Mouse (Mus musculus) lung, embryonic 15.5 days (tissue): Measurements from ENCODE around the gene Arfgef2. TPM values are rescaled to one million over a fixed set of nuclear protein-coding genes. Genes with fewer than 3 reads are reported as not detected.

Experiments used
- ATAC-seq: fragments of 200-750 bp; cut with Nextera tagmentation; 2 replicates; pipeline ENCODE4 v1.8.0; 2017; ENCODE audit warnings: moderate number of reproducible peaks, borderline replicate concordance; ENCODE audit not compliant: low FRiP score, low TSS enrichment; ENCODE audit errors: extremely low read depth
- H3K27ac ChIP-seq: fragments of 300-500 bp; sonication (generic); 2 replicates; pipeline ENCODE4 v1.5.1; 2015; ENCODE audit warnings: moderate library complexity, mild to moderate bottlenecking, inconsistent platforms
- H3K27me3 ChIP-seq: fragments of 300-500 bp; sonication (generic); 2 replicates; pipeline ENCODE4 v1.6.1; 2015; ENCODE audit warnings: inconsistent platforms
- H3K36me3 ChIP-seq: fragments of 300-500 bp; sonication (generic); 2 replicates; pipeline ENCODE4 v1.6.1; 2015; ENCODE audit warnings: inconsistent platforms
- H3K4me1 ChIP-seq: fragments of 300-500 bp; sonication (generic); 2 replicates; pipeline ENCODE4 v1.6.1; 2015; ENCODE audit warnings: inconsistent platforms
- H3K4me2 ChIP-seq: fragments of 300-500 bp; sonication (generic); 2 replicates; pipeline ENCODE4 v1.6.1; 2015; ENCODE audit warnings: inconsistent platforms, mild to moderate bottlenecking, moderate library complexity
- H3K4me3 ChIP-seq: fragments of 300-500 bp; sonication (generic); 2 replicates; pipeline ENCODE4 v1.5.1; 2015; ENCODE audit warnings: mild to moderate bottlenecking, inconsistent platforms
- H3K9ac ChIP-seq: fragments of 300-500 bp; sonication (generic); 2 replicates; pipeline ENCODE4 v1.6.1; 2015; ENCODE audit warnings: inconsistent platforms
- H3K9me3 ChIP-seq: fragments of 300-500 bp; sonication (generic); 2 replicates; pipeline ENCODE4 v1.6.1; 2016; ENCODE audit warnings: inconsistent platforms
- WGBS: fragments of 180-500 bp; shearing (Covaris S2); methylation state at CpG from one replicate; pipeline ENCODE4 v1.1.7; 2015; 5-methylcytosine and 5-hydroxymethylcytosine counted together
- polyA plus RNA-seq: library from polyadenylated mRNA; unstranded; fragments of >200 nt; fragmentation: Nextera tagmentation; extraction: Ambion mirVana; gene quantifications from 2 replicates; pipeline ENCODE4 v1.2.1, GENCODE M21; 2015

The Arfgef2 gene
- polyA plus RNA-seq, 1 experiment from 2014 or later, result 5.0 TPM

DNA sequence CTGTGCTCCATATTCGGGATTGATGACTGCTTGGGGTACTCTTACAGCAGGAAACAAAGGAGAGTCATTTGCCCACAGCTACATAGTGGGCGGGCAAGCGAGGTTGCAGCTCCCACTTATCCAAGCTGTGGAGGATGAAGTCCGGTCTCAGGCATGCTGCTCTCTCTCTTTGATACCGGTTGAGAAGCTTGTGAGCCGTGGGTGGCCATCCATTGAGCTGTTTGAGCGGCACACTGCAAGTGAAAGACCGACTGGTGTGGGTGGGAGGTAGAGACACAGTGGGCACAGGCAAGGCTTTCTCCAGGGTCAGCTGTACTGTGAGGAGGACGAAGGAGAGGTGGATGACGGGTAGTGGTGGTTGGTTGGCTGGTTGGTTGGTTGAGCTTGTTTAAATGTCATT is 5.4 kb downstream of the Arfgef2 start:
- 80% methylated on average over 10 of the region's 10 CpGs for WGBS
- peaks cover 17% of the 10 kb centered on the region; the same call in 1 of the 2 replicates for H3K4me1 ChIP-seq
- no peak overlapping the region for H3K4me3 ChIP-seq
- no peaks in the 10 kb centered on the region for H3K27me3 ChIP-seq
- no peak overlapping the region for H3K9ac ChIP-seq
- H3K36me3 ChIP-seq, result no peaks in the 10 kb centered on the region
- H3K9me3 ChIP-seq, result no peaks in the 10 kb centered on the region
- no peak for ATAC-seq
- H3K27ac ChIP-seq, result no peak overlapping the region
- no peak overlapping the region for H3K4me2 ChIP-seq

- ATAC-seq, result no peak
- 79% methylated on average over 9 of the region's 9 CpGs for WGBS
- Histone ChIP-seq H3K4me3 (no peak overlapping the region), H3K36me3 (0 out of 2 replicates have a peak, but pooled peaks cover 3% of the 10 kb centered on the region), H3K4me1 (0 out of 2 replicates have a peak, but pooled peaks cover 9% of the 10 kb centered on the region), H3K27me3 (no peaks in the 10 kb centered on the region), H3K9ac (no peak overlapping the region), H3K27ac (no peak overlapping the region), H3K9me3 (no peaks in the 10 kb centered on the region), H3K4me2 (no peak overlapping the region)
Measured at GRCm38 (mm10) chr2:166818463-166819143, 13.2 kb downstream of the Arfgef2 start.

DNA sequence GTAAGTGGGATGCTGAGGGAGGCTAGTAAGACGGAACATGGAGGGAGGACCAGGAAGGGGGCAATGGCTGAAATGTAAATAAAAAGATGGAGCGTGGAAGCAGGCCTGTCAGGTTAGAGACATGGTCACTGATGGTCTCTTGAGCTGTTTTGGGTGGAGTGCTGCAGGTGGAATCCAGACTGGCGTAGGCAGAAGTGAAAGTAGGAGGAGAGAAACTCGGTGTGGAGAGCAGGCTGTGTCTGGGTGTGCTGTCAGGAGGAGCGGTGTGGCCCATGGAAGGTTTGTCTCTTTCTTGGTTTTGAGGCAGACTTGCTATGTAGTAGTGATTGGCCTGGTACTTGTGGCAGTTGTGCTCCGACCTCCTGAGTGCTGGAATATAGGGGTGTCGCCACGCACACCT is 14.5 kb downstream of the Arfgef2 start:
- Histone ChIP-seq H3K9me3 (no peaks in the 10 kb centered on the region), H3K27ac (no peak overlapping the region), H3K36me3 (0 out of 2 replicates have a peak, but pooled peaks cover 3% of the 10 kb centered on the region), H3K4me2 (no peak overlapping the region), H3K4me1 (0 out of 2 replicates have a peak, but pooled peaks cover 9% of the 10 kb centered on the region), H3K4me3 (no peak overlapping the region), H3K9ac (no peak overlapping the region), H3K27me3 (no peaks in the 10 kb centered on the region)
- WGBS, result 66% methylated on average over 8 of the region's 8 CpGs
- ATAC-seq, result no peak

DNA sequence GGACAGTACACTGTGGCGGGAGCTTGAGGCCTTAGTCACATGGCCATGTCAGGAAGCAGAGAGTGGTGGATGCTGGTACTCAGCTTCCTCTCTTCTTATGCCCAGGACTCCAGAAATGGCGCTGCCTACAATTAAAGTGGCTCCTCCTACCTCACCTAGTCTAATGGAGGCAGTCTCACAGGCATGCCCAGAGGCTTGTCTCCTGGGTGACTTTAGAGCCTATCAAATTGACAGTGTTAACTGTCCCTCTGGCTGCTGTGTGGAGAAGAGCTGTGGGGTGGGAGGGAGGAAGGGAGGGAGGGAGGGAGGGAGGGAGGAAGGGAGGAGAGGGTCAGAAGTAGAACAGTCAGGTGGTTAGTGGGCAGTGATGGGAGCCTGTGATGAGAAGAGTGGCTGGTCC is 15.5 kb downstream of the Arfgef2 start:
- H3K4me1 ChIP-seq, result 0 out of 2 replicates have a peak, but pooled peaks cover 9% of the 10 kb centered on the region
- H3K9ac ChIP-seq, result no peak overlapping the region
- ATAC-seq, result no peak

DNA sequence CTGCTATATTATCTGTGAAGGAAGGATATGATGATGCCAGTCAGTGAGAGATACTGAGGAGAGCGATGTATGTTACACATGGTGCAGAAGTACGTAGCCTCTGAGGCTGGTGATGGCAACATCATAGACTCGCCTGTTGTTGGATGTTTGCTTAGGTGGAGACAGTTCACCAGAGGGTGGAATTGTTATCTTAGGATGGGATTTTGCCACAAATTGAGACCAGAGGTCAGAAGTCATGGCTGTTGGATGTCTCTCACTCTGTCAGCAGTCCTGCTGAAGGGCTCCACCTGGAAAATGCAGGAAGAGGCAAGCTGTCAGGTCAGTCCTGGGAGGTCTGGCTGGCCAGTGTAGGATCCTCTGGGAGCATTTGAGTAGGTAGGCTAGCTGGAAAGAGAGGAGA is 16.0 kb downstream of the Arfgef2 start:
- H3K9ac ChIP-seq, result no peak overlapping the region
- H3K27me3 ChIP-seq, result no peaks in the 10 kb centered on the region
- WGBS, result 82% methylated on average over 3 of the region's 3 CpGs
- no peak overlapping the region for H3K4me3 ChIP-seq
- 0 out of 2 replicates have a peak, but pooled peaks cover 9% of the 10 kb centered on the region for H3K4me1 ChIP-seq
- no peaks in the 10 kb centered on the region for H3K9me3 ChIP-seq
- H3K27ac ChIP-seq, result no peak overlapping the region
- 0 out of 2 replicates have a peak, but pooled peaks cover 3% of the 10 kb centered on the region for H3K36me3 ChIP-seq
- no peak for ATAC-seq
- H3K4me2 ChIP-seq, result no peak overlapping the region

More for the DNA sequence above, 15.5 kb downstream of the Arfgef2 start:
- no peak overlapping the region for H3K27ac ChIP-seq
- H3K9me3 ChIP-seq, result no peaks in the 10 kb centered on the region
- 0 out of 2 replicates have a peak, but pooled peaks cover 3% of the 10 kb centered on the region for H3K36me3 ChIP-seq
- no peaks in the 10 kb centered on the region for H3K27me3 ChIP-seq
- no peak overlapping the region for H3K4me2 ChIP-seq
- no peak overlapping the region for H3K4me3 ChIP-seq
- WGBS, result 51% methylated on average over 2 of the region's 2 CpGs

DNA sequence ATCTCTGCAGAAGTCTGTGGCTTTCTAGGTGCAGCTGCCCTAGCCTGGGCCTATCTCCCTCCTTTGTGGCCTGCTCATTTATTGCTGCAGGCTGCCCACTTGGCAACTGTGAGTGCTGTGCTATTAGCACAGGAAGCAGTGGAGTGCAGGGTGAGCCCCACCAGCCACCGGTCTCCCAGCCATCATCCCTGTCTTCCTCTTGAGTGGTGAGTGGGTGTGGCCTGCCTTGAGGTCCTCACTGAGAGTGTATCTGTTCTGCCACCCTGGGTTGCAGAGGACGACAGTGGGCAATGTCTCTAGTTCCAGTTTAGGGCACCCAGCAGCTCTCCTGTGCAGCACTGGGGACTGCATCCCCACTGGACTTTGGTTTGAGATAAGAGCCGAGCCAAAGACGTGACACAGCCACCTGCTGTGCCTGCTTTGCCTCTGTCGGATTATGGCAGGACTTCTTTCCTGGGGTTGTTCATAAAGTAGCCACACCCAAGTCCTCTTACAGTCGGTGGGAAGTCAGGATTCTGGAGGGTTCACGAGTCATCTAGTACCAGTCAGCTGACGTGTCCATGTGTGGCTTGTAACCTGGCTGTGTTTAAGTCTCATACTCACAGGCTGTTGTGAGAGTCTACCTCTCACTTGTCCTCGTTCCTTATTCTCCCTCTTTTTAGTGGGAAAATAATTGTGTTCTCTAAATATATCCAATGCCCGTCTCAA is 16.9 kb downstream of the Arfgef2 start:
- Histone ChIP-seq H3K27ac (no peak overlapping the region), H3K36me3 (0 out of 2 replicates have a peak, but pooled peaks cover 3% of the 10 kb centered on the region), H3K4me3 (no peak overlapping the region), H3K9ac (no peak overlapping the region), H3K9me3 (no peaks in the 10 kb centered on the region), H3K4me2 (no peak overlapping the region), H3K27me3 (no peaks in the 10 kb centered on the region), H3K4me1 (0 out of 2 replicates have a peak, but pooled peaks cover 9% of the 10 kb centered on the region)
- ATAC-seq, result no peak
- WGBS, result 56% methylated on average over 10 of the region's 10 CpGs

- no peaks in the 10 kb centered on the region for H3K27me3 ChIP-seq
- ATAC-seq, result no peak
- no peaks in the 10 kb centered on the region for H3K36me3 ChIP-seq
- H3K4me1 ChIP-seq, result 0 out of 2 replicates have a peak, but pooled peaks cover 9% of the 10 kb centered on the region
- no peak overlapping the region for H3K4me3 ChIP-seq
- H3K9me3 ChIP-seq, result no peaks in the 10 kb centered on the region
- no peak overlapping the region for H3K27ac ChIP-seq
- H3K9ac ChIP-seq, result no peak overlapping the region
- no peak overlapping the region for H3K4me2 ChIP-seq
- 74% methylated on average over 2 of the region's 2 CpGs for WGBS
Measured at GRCm38 (mm10) chr2:166822901-166823300, 17.5 kb downstream of the Arfgef2 start.

- no peaks in the 10 kb centered on the region for H3K27me3 ChIP-seq
- WGBS, result 72% methylated on average over 5 of the region's 5 CpGs
- H3K27ac ChIP-seq, result no peak overlapping the region
- 0 out of 2 replicates have a peak, but pooled peaks cover 3% of the 10 kb centered on the region for H3K36me3 ChIP-seq
- no peak overlapping the region for H3K4me2 ChIP-seq
- H3K4me3 ChIP-seq, result no peak overlapping the region
- ATAC-seq, result no peak
- 0 out of 2 replicates have a peak, but pooled peaks cover 9% of the 10 kb centered on the region for H3K4me1 ChIP-seq
- H3K9me3 ChIP-seq, result no peaks in the 10 kb centered on the region
- no peak overlapping the region for H3K9ac ChIP-seq
Measured at GRCm38 (mm10) chr2:166824386-166824785, 19.0 kb downstream of the Arfgef2 start.

DNA sequence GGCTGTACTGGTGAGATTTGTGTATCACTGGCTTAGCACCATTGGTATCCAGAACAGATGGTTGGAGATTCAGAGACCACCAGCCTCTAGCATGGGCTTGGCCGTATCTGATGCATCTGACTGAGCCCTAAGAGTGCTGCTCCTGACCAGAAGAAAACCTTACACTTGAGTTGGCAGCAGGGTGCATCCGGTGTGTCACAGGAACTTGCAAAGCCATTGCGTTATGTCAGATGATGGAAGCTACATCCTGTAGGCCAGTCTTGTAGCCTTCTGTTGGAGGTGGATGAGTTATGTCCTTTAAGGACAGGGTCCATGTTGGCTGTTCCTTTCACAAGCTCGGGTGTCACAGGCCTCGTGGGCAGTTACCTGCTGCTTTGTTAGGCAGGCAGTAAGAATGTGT is 19.6 kb downstream of the Arfgef2 start:
- H3K9me3 ChIP-seq, result no peaks in the 10 kb centered on the region
- ATAC-seq, result no peak
- no peak overlapping the region for H3K4me2 ChIP-seq
- no peak overlapping the region for H3K27ac ChIP-seq
- H3K9ac ChIP-seq, result no peak overlapping the region
- 89% methylated on average over 5 of the region's 5 CpGs for WGBS
- 0 out of 2 replicates have a peak, but pooled peaks cover 3% of the 10 kb centered on the region for H3K36me3 ChIP-seq
- H3K4me3 ChIP-seq, result no peak overlapping the region
- H3K27me3 ChIP-seq, result no peaks in the 10 kb centered on the region
- 0 out of 2 replicates have a peak, but pooled peaks cover 7% of the 10 kb centered on the region for H3K4me1 ChIP-seq

- WGBS, result 84% methylated on average over 8 of the region's 8 CpGs
- no peak overlapping the region for H3K9ac ChIP-seq
- no peak for ATAC-seq
- H3K4me3 ChIP-seq, result no peak overlapping the region
- no peaks in the 10 kb centered on the region for H3K27me3 ChIP-seq
- no peaks in the 10 kb centered on the region for H3K4me1 ChIP-seq
- H3K27ac ChIP-seq, result no peak overlapping the region
- no peak overlapping the region for H3K4me2 ChIP-seq
- no peaks in the 10 kb centered on the region for H3K9me3 ChIP-seq
- H3K36me3 ChIP-seq, result 0 out of 2 replicates have a peak, but pooled peaks cover 3% of the 10 kb centered on the region
Measured at GRCm38 (mm10) chr2:166826491-166827224, 21.3 kb downstream of the Arfgef2 start.

- Histone ChIP-seq H3K27me3 (no peaks in the 10 kb centered on the region), H3K4me2 (no peak overlapping the region), H3K27ac (no peak overlapping the region), H3K9me3 (no peaks in the 10 kb centered on the region), H3K4me1 (no peaks in the 10 kb centered on the region), H3K36me3 (0 out of 2 replicates have a peak, but pooled peaks cover 3% of the 10 kb centered on the region), H3K4me3 (no peak overlapping the region), H3K9ac (no peak overlapping the region)
- no peak for ATAC-seq
- 87% methylated on average over 12 of the region's 12 CpGs for whole genome bisulfite sequencing
Measured at GRCm38 (mm10) chr2:166828306-166828705, 22.9 kb downstream of the Arfgef2 start.
